Mouse (Mus musculus): ENCODE data around the gene Rpgr. TPM values are rescaled to one million over a fixed set of nuclear protein-coding genes. Genes with fewer than 3 reads are reported as not detected.
A peak's percentile ranks its signal among the peaks of the same experiment; 100 is the strongest.

The Rpgr gene
- polyA plus RNA-seq, 1 experiment: 0.47 TPM

- DNase-seq (ENCODE audit: low read depth in 1 of 2, low spot score in 2 of 2): no peak
- H3K4me1 ChIP-seq (ENCODE audit: control insufficient read depth, insufficient read depth, insufficient read length): no peaks in the 10 kb centered on the region
- no peaks in the 10 kb centered on the region for H3K27me3 ChIP-seq (ENCODE audit: control insufficient read depth, insufficient read depth, low read length)
- WGBS: 57% methylated on average over 3 of the region's 3 CpGs
- no peak overlapping the region for H3K27ac ChIP-seq (ENCODE audit: insufficient read depth, low read length)
- no peak overlapping the region for H3K4me3 ChIP-seq (ENCODE audit: extremely low read depth, insufficient read depth, insufficient read length)
- TF ChIP-seq POLR2A (IDR thresholded peaks at IDR 0.05; ENCODE audit: low read depth, low read length) (no peak), CTCF (IDR thresholded peaks at IDR 0.05; ENCODE audit: extremely low read depth, insufficient read depth, insufficient read length, insufficient replicate concordance) (no peak)
- no peaks in the 10 kb centered on the region for H3K36me3 ChIP-seq (ENCODE audit: control insufficient read depth, insufficient read depth, low read length)
Observed at GRCm38 (mm10) chrX:10234617-10235016, 17.9 kb upstream of the Rpgr start.

GRCm38 (mm10) chrX:10233051-10233450 lies 16.3 kb upstream of the Rpgr start:
- TF ChIP-seq CTCF (IDR thresholded peaks at IDR 0.05; ENCODE audit: extremely low read depth, insufficient read depth, insufficient read length, insufficient replicate concordance): no peak
- no peak for TF ChIP-seq POLR2A (IDR thresholded peaks at IDR 0.05; ENCODE audit: low read depth, low read length)
- no peak overlapping the region for H3K27ac ChIP-seq (ENCODE audit: insufficient read depth, low read length)
- DNase-seq (ENCODE audit: low read depth in 1 of 2, low spot score in 2 of 2): no peak
- no peaks in the 10 kb centered on the region for H3K4me1 ChIP-seq (ENCODE audit: control insufficient read depth, insufficient read depth, insufficient read length)
- no peaks in the 10 kb centered on the region for H3K36me3 ChIP-seq (ENCODE audit: control insufficient read depth, insufficient read depth, low read length)
- 64% methylated on average over 2 of the region's 2 CpGs for WGBS
- H3K4me3 ChIP-seq (ENCODE audit: extremely low read depth, insufficient read depth, insufficient read length): no peak overlapping the region
- H3K27me3 ChIP-seq (ENCODE audit: control insufficient read depth, insufficient read depth, low read length): no peaks in the 10 kb centered on the region

- Histone ChIP-seq H3K27ac (ENCODE audit: insufficient read depth, low read length) (no peak overlapping the region), H3K27me3 (ENCODE audit: control insufficient read depth, insufficient read depth, low read length) (no peaks in the 10 kb centered on the region), H3K36me3 (ENCODE audit: control insufficient read depth, insufficient read depth, low read length) (no peaks in the 10 kb centered on the region), H3K4me3 (ENCODE audit: extremely low read depth, insufficient read depth, insufficient read length) (no peak overlapping the region), H3K4me1 (ENCODE audit: control insufficient read depth, insufficient read depth, insufficient read length) (no peaks in the 10 kb centered on the region)
- no peak for TF ChIP-seq POLR2A (IDR thresholded peaks at IDR 0.05; ENCODE audit: low read depth, low read length)
- no peak for TF ChIP-seq CTCF (IDR thresholded peaks at IDR 0.05; ENCODE audit: extremely low read depth, insufficient read depth, insufficient read length, insufficient replicate concordance)
- 80% methylated on average over 6 of the region's 6 CpGs for WGBS
- DNase-seq (ENCODE audit: low read depth in 1 of 2, low spot score in 2 of 2): no peak
Observed at GRCm38 (mm10) chrX:10219281-10219680, 2.6 kb upstream of the Rpgr start.

- peak overlapping the region; percentile 83 for H3K4me3 ChIP-seq (ENCODE audit: extremely low read depth, insufficient read depth, insufficient read length)
- no peaks in the 10 kb centered on the region for H3K27me3 ChIP-seq (ENCODE audit: control insufficient read depth, insufficient read depth, low read length)
- H3K4me1 ChIP-seq (ENCODE audit: control insufficient read depth, insufficient read depth, insufficient read length): no peaks in the 10 kb centered on the region
- no peak for TF ChIP-seq CTCF (IDR thresholded peaks at IDR 0.05; ENCODE audit: extremely low read depth, insufficient read depth, insufficient read length, insufficient replicate concordance)
- no peak for TF ChIP-seq POLR2A (IDR thresholded peaks at IDR 0.05; ENCODE audit: low read depth, low read length)
- DNase-seq (ENCODE audit: low read depth in 1 of 2, low spot score in 2 of 2): peak; percentile 5 to 45
- H3K36me3 ChIP-seq (ENCODE audit: control insufficient read depth, insufficient read depth, low read length): no peaks in the 10 kb centered on the region
- peak overlapping the region; percentile 76 for H3K27ac ChIP-seq (ENCODE audit: insufficient read depth, low read length)
- 28% methylated on average over 16 of the region's 16 CpGs for WGBS
Observed at GRCm38 (mm10) chrX:10215972-10216371, 748 bp downstream of the Rpgr start.

GRCm38 (mm10) chrX:10205937-10206336 lies 10.8 kb downstream of the Rpgr start:
- no peak for DNase-seq (ENCODE audit: low read depth in 1 of 2, low spot score in 2 of 2)
- peaks cover 1% of the 10 kb centered on the region; the same call in 1 of the 2 replicates for H3K36me3 ChIP-seq (ENCODE audit: control insufficient read depth, insufficient read depth, low read length)
- H3K4me3 ChIP-seq (ENCODE audit: extremely low read depth, insufficient read depth, insufficient read length): no peak overlapping the region
- TF ChIP-seq CTCF (IDR thresholded peaks at IDR 0.05; ENCODE audit: extremely low read depth, insufficient read depth, insufficient read length, insufficient replicate concordance) (no peak), POLR2A (IDR thresholded peaks at IDR 0.05; ENCODE audit: low read depth, low read length) (no peak)
- H3K4me1 ChIP-seq (ENCODE audit: control insufficient read depth, insufficient read depth, insufficient read length): no peaks in the 10 kb centered on the region
- no peak overlapping the region for H3K27ac ChIP-seq (ENCODE audit: insufficient read depth, low read length)
- no peaks in the 10 kb centered on the region for H3K27me3 ChIP-seq (ENCODE audit: control insufficient read depth, insufficient read depth, low read length)
- 83% methylated on average over 5 of the region's 5 CpGs for WGBS

- H3K36me3 ChIP-seq (ENCODE audit: control insufficient read depth, insufficient read depth, low read length): peaks cover 1% of the 10 kb centered on the region; the same call in 1 of the 2 replicates
- H3K4me3 ChIP-seq (ENCODE audit: extremely low read depth, insufficient read depth, insufficient read length): no peak overlapping the region
- 22% methylated on average over 2 of the region's 2 CpGs for WGBS
- no peak overlapping the region for H3K27ac ChIP-seq (ENCODE audit: insufficient read depth, low read length)
- no peak for TF ChIP-seq POLR2A (IDR thresholded peaks at IDR 0.05; ENCODE audit: low read depth, low read length)
- TF ChIP-seq CTCF (IDR thresholded peaks at IDR 0.05; ENCODE audit: extremely low read depth, insufficient read depth, insufficient read length, insufficient replicate concordance): no peak
- H3K27me3 ChIP-seq (ENCODE audit: control insufficient read depth, insufficient read depth, low read length): no peaks in the 10 kb centered on the region
- no peaks in the 10 kb centered on the region for H3K4me1 ChIP-seq (ENCODE audit: control insufficient read depth, insufficient read depth, insufficient read length)
- DNase-seq (ENCODE audit: low read depth in 1 of 2, low spot score in 2 of 2): peak; percentile 5
Observed at GRCm38 (mm10) chrX:10201289-10201688, 15.4 kb downstream of the Rpgr start.

GRCm38 (mm10) chrX:10152390-10152789 lies 64.3 kb downstream of the Rpgr start:
- H3K36me3 ChIP-seq (ENCODE audit: control insufficient read depth, insufficient read depth, low read length): no peaks in the 10 kb centered on the region
- H3K27me3 ChIP-seq (ENCODE audit: control insufficient read depth, insufficient read depth, low read length): no peaks in the 10 kb centered on the region
- no peaks in the 10 kb centered on the region for H3K4me1 ChIP-seq (ENCODE audit: control insufficient read depth, insufficient read depth, insufficient read length)
- no peak for DNase-seq (ENCODE audit: low read depth in 1 of 2, low spot score in 2 of 2)
- TF ChIP-seq CTCF (IDR thresholded peaks at IDR 0.05; ENCODE audit: extremely low read depth, insufficient read depth, insufficient read length, insufficient replicate concordance) (no peak), POLR2A (IDR thresholded peaks at IDR 0.05; ENCODE audit: low read depth, low read length) (no peak)
- WGBS: 74% methylated on average over 3 of the region's 3 CpGs
- H3K27ac ChIP-seq (ENCODE audit: insufficient read depth, low read length): no peak overlapping the region
- H3K4me3 ChIP-seq (ENCODE audit: extremely low read depth, insufficient read depth, insufficient read length): no peak overlapping the region
